In genomic region chr6:135323311-135323982, GRCm38 (mm10) we compare ENCODE assay signal across 8 mouse cellular contexts. TPM values are rescaled to one million over a fixed set of nuclear protein-coding genes. Genes with fewer than 3 reads are reported as not detected.
DNase-seq lines count a peak whose midpoint lies in the region; ATAC-seq and TF ChIP-seq lines count a peak whose summit lies in the region.

No protein-coding gene starts in this region.

- H3K27me3 ChIP-seq in heart, adult 2 months (ENCODE audit: control insufficient read depth, insufficient read depth, low read length): no peaks in the 10 kb centered on the region
- H3K27me3 ChIP-seq in lung, embryonic 15.5 days: no peaks in the 10 kb centered on the region; the same call in 1 of the 2 replicates
- H3K27me3 ChIP-seq in neural tube, embryonic 14.5 days (ENCODE audit: control insufficient read depth, insufficient read depth, low read length): no peaks in the 10 kb centered on the region

- ATAC-seq in lung, embryonic 15.5 days (ENCODE audit: borderline replicate concordance, extremely low read depth, low FRiP score, low TSS enrichment): peak; percentile 92
- ATAC-seq in neural tube, embryonic 14.5 days (ENCODE audit: low read depth): peak; percentile 41; the same call in 1 of the 2 replicates

- TF ChIP-seq EP300 in heart, adult 2 months (IDR thresholded peaks at IDR 0.05; ENCODE audit: insufficient read depth, low read depth, low read length): no peak

- no peaks in the 10 kb centered on the region for H3K79me2 ChIP-seq in heart, adult 2 months (replicated peaks; ENCODE audit: control insufficient read depth, insufficient read depth, low read length)

- H3K4me2 ChIP-seq in lung, embryonic 15.5 days: peak overlapping the region; percentile 44
- H3K4me2 ChIP-seq in neural tube, embryonic 14.5 days (ENCODE audit: low read depth, low read length): no peak overlapping the region

- peaks cover 5% of the 10 kb centered on the region for H3K4me1 ChIP-seq in heart, adult 2 months (ENCODE audit: control insufficient read depth, insufficient read depth, low read length)
- H3K4me1 ChIP-seq in lung, embryonic 15.5 days: peaks cover 57% of the 10 kb centered on the region
- no peaks in the 10 kb centered on the region for H3K4me1 ChIP-seq in neural tube, embryonic 14.5 days (ENCODE audit: control insufficient read depth, insufficient read depth, low read length)

- TF ChIP-seq CTCF in heart, adult 2 months (IDR thresholded peaks at IDR 0.05): no peak

- H3K9me3 ChIP-seq in lung, embryonic 15.5 days: no peaks in the 10 kb centered on the region
- no peaks in the 10 kb centered on the region for H3K9me3 ChIP-seq in neural tube, embryonic 14.5 days (ENCODE audit: control insufficient read depth, low read length)

- peak overlapping the region; percentile 49 for H3K27ac ChIP-seq in heart, adult 2 months
- peak overlapping the region; percentile 94 for H3K27ac ChIP-seq in lung, embryonic 15.5 days
- no peak overlapping the region for H3K27ac ChIP-seq in neural tube, embryonic 14.5 days (ENCODE audit: low read depth, low read length)

- DNase-seq in adrenal gland, adult 18-20 months (ENCODE audit: low spot score in 2 of 2): peak; percentile 4 to 48
- no peak for DNase-seq in adrenal gland, adult 8-10 months
- peak; percentile 10 for DNase-seq in cerebellum, adult 9-10 months
- DNase-seq in heart, adult 2 months: peak; percentile 78 to 79
- DNase-seq in kidney, adult 18-20 months: peak; percentile 60
- no peak for DNase-seq in left cerebral cortex, adult 9 months (ENCODE audit: low spot score in 2 of 2)

- no peak for TF ChIP-seq POLR2A in heart, adult 2 months (IDR thresholded peaks at IDR 0.05; ENCODE audit: insufficient read depth, low read depth, low read length)

- H3K9ac ChIP-seq in heart, adult 2 months (ENCODE audit: low read depth, low read length): no peak overlapping the region
- no peak overlapping the region for H3K9ac ChIP-seq in lung, embryonic 15.5 days
- H3K9ac ChIP-seq in neural tube, embryonic 14.5 days (replicated peaks; ENCODE audit: low read depth, low read length): no peak overlapping the region

- intact Hi-C loops in heart, adult 2 months (cut with DNase I): loop anchor here (2.0 kb wide), 1 partner anchor 71 kb away; no protein-coding TSS in a partner anchor

- H3K4me3 ChIP-seq in heart, adult 2 months: no peak overlapping the region
- H3K4me3 ChIP-seq in lung, embryonic 15.5 days: no peak overlapping the region
- no peak overlapping the region for H3K4me3 ChIP-seq in neural tube, embryonic 14.5 days (ENCODE audit: low read depth, low read length)

- H3K36me3 ChIP-seq in heart, adult 2 months (ENCODE audit: control insufficient read depth, insufficient read depth, low read length): no peaks in the 10 kb centered on the region
- H3K36me3 ChIP-seq in lung, embryonic 15.5 days: no peaks in the 10 kb centered on the region
- H3K36me3 ChIP-seq in neural tube, embryonic 14.5 days (ENCODE audit: control insufficient read depth, insufficient read depth, low read length): no peaks in the 10 kb centered on the region

- WGBS in heart, adult 2 months: 36% methylated on average over 16 of the region's 16 CpGs
- 20% methylated on average over 16 of the region's 16 CpGs for WGBS in lung, embryonic 15.5 days
- 52% methylated on average over 16 of the region's 16 CpGs for WGBS in neural tube, embryonic 14.5 days

RNA-seq across cellular contexts. Expression of gene Pbp2, which starts 13.2 kb away (rescaled TPM):
- not detected for total RNA-seq in adrenal gland, adult 18-20 months (2021)
- total RNA-seq in adrenal gland, adult 8-10 months (2022): not detected
- total RNA-seq in heart, adult 2 months (2021): not detected
- polyA plus RNA-seq in heart, adult 2 months (2012; rRNA removed): 0.12 TPM in 1 of 2 replicates, not detected in the other
- 0.22 and 0.36 TPM in 2 replicates for polyA plus RNA-seq in lung, embryonic 15.5 days (2015; fragmentation: Nextera tagmentation; extraction: Ambion mirVana)
- 0.58 TPM in 1 of 2 replicates, not detected in the other for polyA plus RNA-seq in neural tube, embryonic 14.5 days (2014; fragmentation: Nextera tagmentation; extraction: Ambion mirVana)

RNA-seq across cellular contexts. Expression of gene Emp1, which starts 38.9 kb away (rescaled TPM):
- 10 to 100 TPM; 21.7 to 53.4 TPM for total RNA-seq in adrenal gland, adult 18-20 months (2021)
- total RNA-seq in adrenal gland, adult 8-10 months (2022): 10 to 100 TPM; 19.4 to 64.7 (median 34.7) TPM
- 10 to 100 TPM; 33.5 to 49.0 TPM for total RNA-seq in heart, adult 2 months (2021)
- polyA plus RNA-seq in heart, adult 2 months (2012; rRNA removed): 52.4 and 125 TPM in 2 replicates
- 90.4 and 94.2 TPM in 2 replicates for polyA plus RNA-seq in lung, embryonic 15.5 days (2015; fragmentation: Nextera tagmentation; extraction: Ambion mirVana)
- polyA plus RNA-seq in neural tube, embryonic 14.5 days (2014; fragmentation: Nextera tagmentation; extraction: Ambion mirVana): 2.0 and 4.7 TPM in 2 replicates

Comparison
In these comparisons a context has a peak if more than half of its experiments do, and no peak if none do; other contexts are left out.
1. DNase-seq: peak in adrenal gland, adult 18-20 months (2 of 2), cerebellum, adult 9-10 months (single experiment), heart, adult 2 months (2 of 2) and kidney, adult 18-20 months (single experiment); none in adrenal gland, adult 8-10 months (single experiment) and left cerebral cortex, adult 9 months (0 of 2).